Mouse (Mus musculus) Muller cell, postnatal 12 days (primary cell): ENCODE data around the gene Prss21.

Source experiments
- DNase-seq: peaks from one replicate; pipeline ENCODE4 v3.0.0-alpha.2; 2015; ENCODE audit errors: inconsistent ontology term

Gene Prss21

GRCm38 (mm10) chr17:23867756-23868155 is at the start of gene Prss21:
Gene Prss21, plus strand, starts transcription at chr17:23868056.
- no peak for DNase-seq

- no peak for DNase-seq
Measured at GRCm38 (mm10) chr17:23818579-23818978, 49.3 kb upstream of the Prss21 start.

- no peak for DNase-seq
Measured at GRCm38 (mm10) chr17:23819235-23819634, 48.6 kb upstream of the Prss21 start.

GRCm38 (mm10) chr17:23820731-23821130 is 47.1 kb upstream of the Prss21 start:
- no peak for DNase-seq

- DNase-seq, result no peak
Measured at GRCm38 (mm10) chr17:23822094-23822493, 45.8 kb upstream of the Prss21 start.

- DNase-seq, result no peak
Measured at GRCm38 (mm10) chr17:23823018-23823417, 44.8 kb upstream of the Prss21 start.

GRCm38 (mm10) chr17:23823614-23824013 is 44.2 kb upstream of the Prss21 start:
- DNase-seq, result no peak

GRCm38 (mm10) chr17:23825591-23825990 is 42.3 kb upstream of the Prss21 start:
- no peak for DNase-seq

- peak; percentile 81 for DNase-seq
Measured at GRCm38 (mm10) chr17:23828271-23829001, 39.4 kb upstream of the Prss21 start.

GRCm38 (mm10) chr17:23829064-23829619 is 38.7 kb upstream of the Prss21 start, which contains the start of gene Elob:
Gene Elob, minus strand, starts transcription at chr17:23829136.
- DNase-seq, result peak; percentile 92

- no peak for DNase-seq
Measured at GRCm38 (mm10) chr17:23831201-23831600, 36.7 kb upstream of the Prss21 start.

- no peak for DNase-seq
Measured at GRCm38 (mm10) chr17:23836006-23836575, 31.8 kb upstream of the Prss21 start, which contains the start of gene Prss33. Gene Prss33, minus strand, starts transcription at chr17:23836056.

- DNase-seq, result peak; percentile 41
Measured at GRCm38 (mm10) chr17:23841145-23841544, 26.7 kb upstream of the Prss21 start.

GRCm38 (mm10) chr17:23843141-23843811 is 24.6 kb upstream of the Prss21 start:
- DNase-seq, result no peak

- no peak for DNase-seq
Measured at GRCm38 (mm10) chr17:23843812-23844273, 24.0 kb upstream of the Prss21 start, which contains the start of the genes Prss32 and Prss41. Gene Prss32, plus strand, starts transcription at chr17:23843855. Gene Prss41, minus strand, starts transcription at chr17:23844172.

- DNase-seq, result no peak
Measured at GRCm38 (mm10) chr17:23850028-23850427, 17.8 kb upstream of the Prss21 start.

- peak; percentile 40 for DNase-seq
Measured at GRCm38 (mm10) chr17:23850853-23851749, 16.8 kb upstream of the Prss21 start.

- DNase-seq, result peak; percentile 42
Measured at GRCm38 (mm10) chr17:23853292-23853691, 14.6 kb upstream of the Prss21 start.

GRCm38 (mm10) chr17:23854229-23854765 is 13.6 kb upstream of the Prss21 start:
- no peak for DNase-seq

GRCm38 (mm10) chr17:23857193-23857592 is 10.7 kb upstream of the Prss21 start:
- DNase-seq, result peak; percentile 64

GRCm38 (mm10) chr17:23857913-23858312 is 9.9 kb upstream of the Prss21 start:
- DNase-seq, result no peak
